Mouse (Mus musculus): ENCODE measurements at regions not wholly inside any gene's neighbourhood (a gene's known extent, or its start where the extent isn't known, plus 50 kb on each side); places are given as distances from the start of the nearest gene placed in this dataset.

GRCm38 (mm10) chr13:59227523-59228058, 357.4 kb downstream of the Agtpbp1 start:
- DNase-seq, result no peak

- DNase-seq, result no peak
Measured at GRCm38 (mm10) chr13:59220587-59220986, 364.4 kb downstream of the Agtpbp1 start.

GRCm38 (mm10) chr13:59220156-59220555, 364.9 kb downstream of the Agtpbp1 start:
- DNase-seq, result peak; percentile 38

GRCm38 (mm10) chr13:59216686-59217298, 368.2 kb downstream of the Agtpbp1 start:
- DNase-seq, result no peak

GRCm38 (mm10) chr13:59212296-59212701, 372.7 kb downstream of the Agtpbp1 start:
- peak; percentile 62 for DNase-seq

- DNase-seq, result no peak
Measured at GRCm38 (mm10) chr13:59210828-59211227, 374.2 kb downstream of the Agtpbp1 start.

- DNase-seq, result no peak
Measured at GRCm38 (mm10) chr13:59206186-59206585, 378.8 kb downstream of the Agtpbp1 start.

GRCm38 (mm10) chr13:59204506-59204905, 380.5 kb downstream of the Agtpbp1 start:
- no peak for DNase-seq

GRCm38 (mm10) chr13:59196311-59196710, 388.7 kb downstream of the Agtpbp1 start:
- DNase-seq, result no peak

GRCm38 (mm10) chr13:59188431-59188830, 382.1 kb downstream of the Ntrk2 start:
- no peak for DNase-seq
